Mouse (Mus musculus): ENCODE measurements around the gene Myo16. TPM values are rescaled to one million over a fixed set of nuclear protein-coding genes. Genes with fewer than 3 reads are reported as not detected.
A peak's percentile ranks its signal among the peaks of the same experiment; 100 is the strongest.

Gene Myo16
- 10 to 100 TPM; 15.7 to 18.7 TPM for total RNA-seq (2021)

- peak; percentile 15 for DNase-seq
These were observed at the start of gene Myo16 for GRCm38 (mm10) chr8:10153611-10154438. Gene Myo16 (plus strand): TSS chr8:10153911.

GRCm38 (mm10) chr8:10108516-10109271, 45.0 kb upstream of the Myo16 start:
- DNase-seq: no peak

- no peak for DNase-seq
These were observed 31.0 kb upstream of the Myo16 start for GRCm38 (mm10) chr8:10122749-10123148.

- DNase-seq: no peak
These were observed 30.3 kb upstream of the Myo16 start for GRCm38 (mm10) chr8:10123412-10123811.

GRCm38 (mm10) chr8:10125684-10126083, 28.0 kb upstream of the Myo16 start:
- DNase-seq: no peak

- DNase-seq: no peak
These were observed 22.9 kb upstream of the Myo16 start for GRCm38 (mm10) chr8:10130513-10131414.

DNA sequence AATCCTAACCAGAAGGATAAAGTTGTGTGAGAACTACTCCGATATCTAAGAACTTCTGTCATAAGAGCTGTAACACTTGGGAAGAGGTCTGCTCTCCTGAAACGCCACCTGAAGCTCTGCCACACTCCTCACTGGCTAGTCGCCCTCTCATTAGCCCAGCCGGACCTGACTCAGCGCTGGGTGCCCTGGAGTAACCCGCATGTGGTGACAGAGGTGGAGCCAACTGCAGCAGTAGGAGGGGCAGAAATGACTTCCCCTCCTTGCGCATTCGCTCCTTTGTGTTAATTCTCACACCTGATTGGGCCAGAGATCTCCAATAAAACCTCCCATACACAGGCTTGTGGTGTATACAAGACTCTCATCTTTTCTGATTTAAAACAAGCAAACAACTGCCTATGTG, 14.2 kb upstream of the Myo16 start:
- DNase-seq: no peak

- no peak for DNase-seq
These were observed 9.8 kb upstream of the Myo16 start for GRCm38 (mm10) chr8:10143961-10144360.

GRCm38 (mm10) chr8:10151692-10152247, 1.9 kb upstream of the Myo16 start:
- DNase-seq: no peak

DNA sequence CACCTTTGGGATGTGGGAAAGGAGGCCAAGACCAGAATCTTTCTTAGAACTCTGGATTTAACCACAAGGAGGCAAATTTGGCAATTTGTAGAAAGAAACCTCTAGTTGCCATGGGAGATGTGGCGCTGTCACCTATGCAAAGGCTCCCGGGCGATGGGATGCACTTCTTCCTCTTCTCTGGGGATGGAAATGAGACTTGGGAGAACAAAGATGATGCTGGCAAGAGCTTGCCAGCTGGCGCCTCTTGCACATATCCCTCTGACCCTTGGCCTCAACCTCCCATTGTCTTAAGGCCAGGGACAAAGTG, 681 bp downstream of the Myo16 start:
- no peak for DNase-seq

GRCm38 (mm10) chr8:10155075-10155474, 1.4 kb downstream of the Myo16 start:
- DNase-seq: no peak

- no peak for DNase-seq
These were observed 7.4 kb downstream of the Myo16 start for GRCm38 (mm10) chr8:10161106-10161505.

GRCm38 (mm10) chr8:10164959-10165358, 11.2 kb downstream of the Myo16 start:
- no peak for DNase-seq

GRCm38 (mm10) chr8:10168326-10168725, 14.6 kb downstream of the Myo16 start:
- DNase-seq: no peak

- DNase-seq: no peak
These were observed 16.2 kb downstream of the Myo16 start for GRCm38 (mm10) chr8:10169894-10170293.

- DNase-seq: no peak
These were observed 17.6 kb downstream of the Myo16 start for GRCm38 (mm10) chr8:10171321-10171720.

DNA sequence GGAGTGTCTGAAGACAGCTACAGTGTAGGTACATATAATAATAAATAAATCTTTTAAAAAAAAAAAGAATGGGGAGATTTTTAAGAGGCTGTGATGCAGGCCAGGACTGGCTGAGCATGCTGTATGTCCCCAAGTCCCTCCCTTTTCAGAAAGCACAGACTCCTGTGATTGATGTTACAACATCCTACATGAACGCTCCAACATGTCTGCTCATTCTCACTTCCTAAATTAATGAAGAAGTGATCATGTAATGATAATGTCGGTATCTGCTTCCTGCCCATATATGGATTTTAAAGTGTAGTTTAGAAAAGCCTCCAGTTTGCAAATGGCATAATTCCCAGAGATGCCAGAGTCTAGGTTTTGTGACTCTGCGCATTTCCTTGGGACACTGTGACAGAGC, 18.6 kb downstream of the Myo16 start:
- DNase-seq: no peak

DNA sequence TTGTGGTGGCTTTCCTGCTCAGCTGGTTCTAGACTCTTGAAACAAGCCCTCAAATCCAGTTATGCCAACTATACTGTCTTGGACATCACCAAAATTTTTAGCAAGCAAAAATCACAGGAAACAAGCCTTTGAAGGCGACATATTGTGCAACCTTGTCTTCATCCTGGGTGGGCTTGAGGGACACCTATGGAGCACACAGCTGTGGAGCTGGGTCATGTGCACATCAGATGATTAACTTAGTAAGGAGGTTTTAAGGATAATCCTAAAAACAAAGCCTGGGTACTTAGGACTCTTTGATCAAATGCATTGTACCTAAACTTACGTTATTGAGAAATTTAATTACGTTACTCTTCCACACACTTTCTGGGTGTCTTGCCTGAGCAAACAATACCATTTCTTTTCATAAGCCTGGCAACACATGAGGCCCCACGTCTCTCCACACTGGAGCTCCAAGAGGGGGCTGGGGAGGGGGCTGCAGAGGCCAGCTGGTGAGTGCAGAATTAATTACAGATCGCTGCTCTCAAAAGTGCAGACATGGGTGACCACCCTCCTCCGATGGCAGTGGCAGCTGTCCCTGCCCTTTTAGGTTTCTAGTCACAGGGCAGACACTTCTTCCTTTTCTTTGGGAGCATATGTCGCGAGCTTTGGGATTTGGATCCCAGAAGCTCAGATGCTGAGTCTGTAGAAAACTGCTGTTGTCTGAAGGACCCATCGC, 19.5 kb downstream of the Myo16 start:
- no peak for DNase-seq

DNA sequence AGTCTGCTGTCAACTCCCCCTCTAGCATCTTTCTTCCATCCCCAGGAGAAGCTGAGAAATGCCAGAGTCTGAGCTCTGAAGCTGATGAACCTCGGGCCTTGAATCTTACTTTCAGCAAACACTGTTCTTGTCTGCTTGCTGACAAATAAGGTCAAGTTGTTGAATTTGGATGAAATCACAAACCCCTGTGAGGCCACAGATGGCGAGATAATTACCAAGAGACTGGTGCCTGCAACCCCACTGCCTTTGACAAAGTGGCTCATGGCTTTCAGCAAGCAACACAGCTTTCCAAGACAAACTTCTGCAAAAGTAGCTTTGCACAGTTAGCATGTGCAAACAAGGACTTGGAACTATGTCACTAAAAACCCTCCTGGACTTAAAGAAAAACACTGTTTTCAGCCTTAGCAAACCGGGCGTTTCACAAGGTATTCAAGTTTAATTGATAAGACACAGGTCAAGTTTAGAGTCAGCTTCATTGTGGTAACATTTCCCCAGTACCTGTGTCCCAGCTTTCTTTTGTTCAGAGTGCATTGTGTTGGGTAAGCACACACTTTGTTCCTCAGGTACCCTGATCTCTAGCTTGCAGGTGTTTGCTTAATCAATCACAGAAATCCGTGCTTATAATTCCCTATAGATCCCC, 20.6 kb downstream of the Myo16 start:
- no peak for DNase-seq

DNA sequence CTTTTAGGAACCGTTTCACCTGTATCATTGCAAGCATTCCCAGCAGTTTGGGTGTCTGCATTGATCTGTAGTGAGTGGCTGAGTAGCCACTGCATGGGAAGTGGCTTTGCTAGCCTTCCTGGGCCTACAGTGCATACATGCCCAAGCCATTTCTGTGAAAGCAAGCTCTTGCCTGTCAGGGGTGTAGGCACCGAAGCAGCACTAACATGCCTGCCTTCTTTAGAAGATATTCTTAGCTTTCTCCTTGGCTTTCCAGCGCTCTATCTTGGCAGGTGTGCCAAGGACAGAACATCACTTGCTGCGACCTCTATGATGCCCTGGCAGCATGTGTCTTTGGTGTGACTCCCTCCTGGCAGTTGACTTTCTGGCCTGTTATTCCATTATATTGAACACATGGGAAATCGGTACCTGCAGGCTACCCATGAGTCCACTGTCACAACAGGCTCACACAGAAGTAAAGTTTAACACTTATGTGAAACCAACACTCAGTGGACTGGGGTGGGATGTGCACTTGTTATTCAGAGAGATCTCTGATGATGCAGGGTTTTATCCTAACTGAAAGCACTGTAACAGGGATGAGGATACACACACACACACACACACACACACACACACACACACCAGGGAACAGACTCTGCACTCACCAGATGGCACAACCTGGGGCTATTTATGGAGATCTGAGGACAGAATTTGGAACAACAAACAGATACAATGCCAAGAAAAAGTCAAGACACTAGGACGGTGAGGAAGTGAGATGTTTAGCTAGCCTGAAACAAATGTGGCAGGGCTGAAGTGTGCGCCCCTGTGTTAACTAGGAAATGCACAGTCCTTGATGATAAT, 21.4 kb downstream of the Myo16 start:
- DNase-seq: no peak

Data from heart, postnatal 4 days (tissue).